Mouse (Mus musculus) small intestine, adult 2 months (tissue): Measurements from ENCODE around the gene Ehd1. TPM values are rescaled to one million over a fixed set of nuclear protein-coding genes. Genes with fewer than 3 reads are reported as not detected.
A peak's percentile ranks its signal among the peaks of the same experiment; 100 is the strongest.

ENCODE experiments used
- H3K27ac ChIP-seq: fragments of 200-500 bp; 2 replicates; pipeline ENCODE4 v1.5.1; 2012; ENCODE audit warnings: low read depth, low read length, control low read depth, inconsistent platforms; ENCODE audit not compliant: insufficient read depth
- H3K27me3 ChIP-seq: fragments of 200-500 bp; 2 replicates; pipeline ENCODE4 v1.6.1; 2012; ENCODE audit warnings: mild to moderate bottlenecking, moderate library complexity, low read length, inconsistent platforms; ENCODE audit not compliant: control insufficient read depth, insufficient read depth
- H3K36me3 ChIP-seq: fragments of 200-500 bp; 2 replicates; pipeline ENCODE4 v1.6.1; 2012; ENCODE audit warnings: mild to moderate bottlenecking, low read length, control low read depth, inconsistent platforms; ENCODE audit not compliant: control insufficient read depth, insufficient read depth
- H3K4me1 ChIP-seq: fragments of 200-500 bp; 2 replicates; pipeline ENCODE4 v1.6.1; 2012; ENCODE audit warnings: low read length, inconsistent platforms, mixed read lengths; ENCODE audit not compliant: control insufficient read depth, insufficient read depth, insufficient read length
- H3K4me3 ChIP-seq: fragments of 200-500 bp; 2 replicates; pipeline ENCODE4 v1.5.1; 2012; ENCODE audit warnings: low read depth, mild to moderate bottlenecking, control low read depth, inconsistent platforms, low read length, moderate library complexity
- CTCF ChIP-seq: fragments of 200-500 bp; IDR thresholded peaks from 2 replicates; pipeline ENCODE4 v1.5.1; 2012; ENCODE audit warnings: low read depth, mild to moderate bottlenecking, control low read depth, inconsistent platforms, low read length, moderate library complexity, mixed read lengths; ENCODE audit not compliant: insufficient replicate concordance, insufficient read length; ENCODE audit errors: extremely low read depth
- POLR2A ChIP-seq: fragments of 200-500 bp; IDR thresholded peaks from 2 replicates; pipeline ENCODE4 v1.6.1; 2012; ENCODE audit warnings: low read depth, mild to moderate bottlenecking, control low read depth, inconsistent platforms, low read length, moderate library complexity
- WGBS: fragments of 180-500 bp; shearing (Covaris S2); methylation state at CpG from one replicate; pipeline ENCODE4 v1.1.7; 2018; 5-methylcytosine and 5-hydroxymethylcytosine counted together
- polyA plus RNA-seq: library from polyadenylated mRNA; depleted of rRNA; stranded (reverse); fragments of >200 nt; gene quantifications from 2 replicates; pipeline ENCODE4 v1.2.3, GENCODE M21; 2012

Ehd1 gene
- polyA plus RNA-seq, 1 experiment, result 714 TPM

DNA sequence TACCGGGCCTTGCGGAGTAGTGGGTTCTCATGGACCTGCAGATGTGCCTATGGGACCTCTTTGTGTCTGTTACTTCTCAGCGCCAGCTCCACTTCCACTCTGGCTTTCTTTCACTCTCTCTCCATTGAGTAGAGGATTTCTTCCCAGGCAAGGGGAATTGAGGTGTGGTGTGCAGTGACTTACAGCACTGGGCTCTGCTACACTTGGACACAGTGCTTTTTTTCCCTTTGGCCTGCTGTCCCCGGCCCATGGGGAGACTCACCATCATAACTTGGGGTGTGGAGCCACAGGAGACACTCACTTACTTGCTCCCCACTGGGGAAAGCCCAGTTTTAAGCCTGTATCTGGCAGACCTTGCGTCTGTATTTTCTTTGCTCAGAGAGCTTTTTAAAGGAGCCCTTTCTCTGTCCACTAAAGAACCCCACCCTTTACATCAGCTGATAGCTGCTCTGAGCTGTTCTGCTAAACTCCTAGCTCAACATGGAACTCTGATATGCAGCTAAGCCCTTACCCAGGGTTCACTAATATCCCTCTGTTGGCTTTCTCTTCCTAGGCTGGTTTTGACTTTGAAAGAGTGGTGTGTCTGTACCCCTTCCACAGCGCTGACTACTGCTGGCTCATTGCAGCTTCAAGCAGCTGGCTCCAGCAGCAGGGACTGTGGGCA lies 3.1 kb downstream of the Ehd1 start:
- Histone ChIP-seq H3K27me3 (no peaks in the 10 kb centered on the region), H3K4me3 (peak overlapping the region; percentile 91), H3K36me3 (peaks cover 44% of the 10 kb centered on the region), H3K27ac (peak overlapping the region; percentile 32), H3K4me1 (peaks cover 26% of the 10 kb centered on the region)
- WGBS, result 88% methylated on average over 6 of the region's 6 CpGs
- TF ChIP-seq POLR2A (no peak), CTCF (no peak)

DNA sequence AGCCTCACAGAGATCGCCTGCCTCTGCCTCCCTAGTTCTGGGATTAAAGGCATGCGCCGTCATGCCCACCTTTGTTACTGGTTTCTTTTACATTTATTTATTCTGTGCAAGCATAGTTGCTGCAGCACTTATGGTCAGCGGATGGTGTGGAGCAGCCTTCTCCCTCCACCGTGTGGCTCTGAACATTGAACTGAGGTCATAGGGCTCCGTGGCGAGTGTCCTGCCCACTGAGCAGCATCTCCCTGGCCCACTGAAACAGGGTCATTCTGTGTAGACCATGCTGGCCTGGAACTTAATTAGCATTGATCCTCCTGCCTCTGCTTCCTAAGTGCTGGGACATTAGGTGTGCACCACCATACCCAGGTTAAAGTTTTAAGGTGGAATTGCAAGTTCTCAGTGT lies 4.0 kb downstream of the Ehd1 start:
- TF ChIP-seq CTCF (no peak), POLR2A (no peak)
- 83% methylated on average over 7 of the region's 7 CpGs for WGBS
- H3K27ac ChIP-seq, result peak overlapping the region; percentile 3; the same call in 1 of the 2 replicates
- peaks cover 46% of the 10 kb centered on the region for H3K36me3 ChIP-seq
- no peaks in the 10 kb centered on the region for H3K27me3 ChIP-seq
- no peak overlapping the region for H3K4me3 ChIP-seq
- H3K4me1 ChIP-seq, result peaks cover 30% of the 10 kb centered on the region

DNA sequence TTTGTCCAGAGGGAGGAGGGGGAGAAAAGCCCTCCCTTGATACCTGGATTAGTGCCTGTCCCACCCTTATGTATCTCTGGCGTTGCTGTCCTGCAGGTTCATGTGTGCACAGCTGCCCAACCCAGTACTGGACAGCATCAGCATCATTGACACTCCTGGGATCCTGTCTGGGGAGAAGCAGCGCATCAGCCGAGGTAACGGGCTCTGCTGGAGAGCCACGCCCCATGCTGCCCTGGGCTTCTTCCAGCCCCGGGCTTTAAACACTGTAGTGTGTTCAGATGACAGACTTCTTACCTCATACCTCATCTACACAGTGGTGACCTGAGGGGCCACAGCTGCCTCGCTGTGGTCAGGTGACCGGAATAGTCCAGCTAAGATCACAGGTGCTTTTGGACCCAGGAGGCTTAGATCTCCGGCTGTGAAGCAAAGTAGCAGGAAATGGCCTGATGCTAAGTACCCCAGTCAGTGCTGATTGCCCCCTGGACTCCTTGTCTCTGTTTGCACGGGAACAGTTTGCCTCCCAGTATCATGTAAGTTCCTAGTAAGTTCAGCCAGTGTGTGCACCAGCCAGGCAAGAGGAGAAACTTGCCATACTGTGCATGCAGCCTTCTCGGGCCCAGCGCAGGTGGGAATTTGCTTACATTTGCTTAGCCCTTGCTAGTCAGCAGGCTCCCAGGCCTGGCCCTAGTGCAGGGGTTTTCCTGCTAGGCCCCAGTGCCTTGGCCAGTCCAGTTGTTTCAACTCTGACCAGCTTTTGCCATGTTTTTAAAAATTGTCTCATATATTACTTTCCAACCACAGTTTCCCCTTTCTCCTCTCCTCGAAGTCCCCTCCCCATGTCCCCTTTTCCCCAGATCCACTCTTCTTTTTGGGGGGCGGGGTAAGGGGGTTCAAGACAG lies 4.8 kb downstream of the Ehd1 start:
- H3K27ac ChIP-seq, result peak overlapping the region; percentile 3; the same call in 1 of the 2 replicates
- TF ChIP-seq POLR2A (no peak), CTCF (no peak)
- 72% methylated on average over 14 of the region's 14 CpGs for WGBS
- H3K4me1 ChIP-seq, result peaks cover 33% of the 10 kb centered on the region
- no peak overlapping the region for H3K4me3 ChIP-seq
- H3K27me3 ChIP-seq, result no peaks in the 10 kb centered on the region
- H3K36me3 ChIP-seq, result peaks cover 47% of the 10 kb centered on the region

DNA sequence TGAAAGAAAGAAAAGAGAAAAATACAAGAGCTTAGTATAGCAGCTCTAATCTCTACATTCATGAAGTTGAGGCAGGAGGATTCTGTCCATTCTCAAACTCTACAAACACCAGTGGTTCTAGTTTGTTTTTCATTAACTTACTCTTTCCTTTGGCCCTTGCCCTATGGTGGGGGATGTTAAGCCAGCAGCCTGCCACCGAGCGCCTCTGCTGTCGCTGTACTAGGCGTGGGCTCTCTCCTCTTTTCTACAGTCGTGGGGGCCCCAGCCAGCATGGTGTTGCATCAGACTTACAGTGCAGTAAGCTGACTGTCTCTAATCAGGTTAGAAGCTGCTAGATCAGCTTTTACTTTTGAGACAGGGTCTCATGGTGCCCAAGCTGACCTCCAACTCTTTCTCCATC lies 6.5 kb downstream of the Ehd1 start:
- H3K27ac ChIP-seq, result no peak overlapping the region
- H3K4me3 ChIP-seq, result no peak overlapping the region
- no peak for TF ChIP-seq CTCF
- no peak for TF ChIP-seq POLR2A
- H3K4me1 ChIP-seq, result peaks cover 38% of the 10 kb centered on the region
- no peaks in the 10 kb centered on the region for H3K27me3 ChIP-seq
- peaks cover 57% of the 10 kb centered on the region for H3K36me3 ChIP-seq
- WGBS, result 74% methylated on average over 5 of the region's 5 CpGs

DNA sequence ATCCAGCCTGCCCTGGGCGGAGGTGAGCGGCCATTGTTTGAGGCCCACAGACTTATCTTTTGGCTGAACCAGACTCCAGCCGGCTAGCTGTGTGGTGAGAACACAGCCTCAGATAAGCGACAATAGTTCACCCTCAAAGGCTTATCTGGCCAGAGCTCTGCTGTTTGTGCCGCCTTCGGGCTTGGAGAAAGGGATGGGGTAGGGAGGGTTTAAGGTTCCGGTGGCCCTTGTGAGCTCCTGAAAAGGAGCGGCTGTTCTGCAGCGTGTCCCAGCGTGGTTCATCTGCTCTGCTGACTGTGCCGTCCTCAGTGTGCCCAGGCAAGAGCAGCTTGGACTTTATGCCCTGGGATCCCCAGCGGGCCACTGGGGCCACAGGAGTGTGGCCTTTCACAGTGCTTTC lies 8.0 kb downstream of the Ehd1 start:
- no peak overlapping the region for H3K4me3 ChIP-seq
- peaks cover 31% of the 10 kb centered on the region for H3K4me1 ChIP-seq
- TF ChIP-seq POLR2A (no peak), CTCF (no peak)
- 34% methylated on average over 12 of the region's 12 CpGs for WGBS
- peak overlapping the region; percentile 93 for H3K27ac ChIP-seq
- H3K27me3 ChIP-seq, result no peaks in the 10 kb centered on the region
- H3K36me3 ChIP-seq, result peaks cover 62% of the 10 kb centered on the region

DNA sequence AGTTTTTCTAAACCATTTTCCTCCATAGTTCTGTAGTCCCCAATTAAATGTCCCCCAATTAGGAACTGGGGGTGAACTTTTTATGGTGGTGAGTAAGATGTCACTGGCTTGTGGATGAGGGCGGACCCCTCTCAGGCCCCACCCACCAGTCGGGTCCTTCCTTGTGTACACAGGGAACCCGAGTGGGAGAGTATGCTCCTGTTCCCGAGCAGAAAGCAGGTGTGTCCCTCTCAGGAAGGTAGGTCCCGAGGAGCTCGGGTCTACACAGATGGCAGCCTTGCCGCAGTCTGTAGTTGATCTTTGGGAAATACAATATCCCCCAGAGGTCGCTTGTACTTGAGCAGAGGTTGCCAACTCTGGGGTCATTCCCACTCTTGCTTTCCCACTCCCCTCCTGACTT lies 8.7 kb downstream of the Ehd1 start:
- Histone ChIP-seq H3K4me3 (0 out of 2 replicates have a peak overlapping the region, but pooled peaks have one; percentile 1), H3K36me3 (peaks cover 63% of the 10 kb centered on the region), H3K27ac (peak overlapping the region; percentile 93), H3K27me3 (no peaks in the 10 kb centered on the region), H3K4me1 (peaks cover 34% of the 10 kb centered on the region)
- WGBS, result 29% methylated on average over 8 of the region's 8 CpGs
- peak; percentile 25; the same call in 1 of the 2 replicates for TF ChIP-seq POLR2A
- TF ChIP-seq CTCF, result no peak
